Mouse (Mus musculus): ENCODE results near the gene Adcy1. TPM values are rescaled to one million over a fixed set of nuclear protein-coding genes. Genes with fewer than 3 reads are reported as not detected.

Adcy1 gene
- polyA plus RNA-seq, 1 experiment from 2014 or later, result 2.0 TPM

- Histone ChIP-seq H3K4me2 (ENCODE audit: low read depth) (no peak overlapping the region), H3K9me3 (ENCODE audit: control insufficient read depth, low read length) (no peaks in the 10 kb centered on the region), H3K36me3 (ENCODE audit: control insufficient read depth, insufficient read depth, low read length) (no peaks in the 10 kb centered on the region), H3K4me1 (ENCODE audit: control insufficient read depth, insufficient read depth, low read length) (no peaks in the 10 kb centered on the region), H3K27ac (ENCODE audit: low read depth, low read length) (no peak overlapping the region), H3K9ac (ENCODE audit: low read length) (no peak overlapping the region), H3K4me3 (ENCODE audit: low read depth, low read length) (no peak overlapping the region), H3K27me3 (ENCODE audit: control insufficient read depth, insufficient read depth, low read length) (no peaks in the 10 kb centered on the region)
- ATAC-seq (ENCODE audit: insufficient read depth, low FRiP score, low TSS enrichment), result no peak
- WGBS, result 72% methylated on average over 7 of the region's 7 CpGs
- DNase-seq (ENCODE audit: low spot score), result no peak
Observed at GRCm38 (mm10) chr11:7149471-7149870, 86.2 kb downstream of the Adcy1 start.

GRCm38 (mm10) chr11:7150511-7150910 lies 87.2 kb downstream of the Adcy1 start:
- no peak overlapping the region for H3K4me2 ChIP-seq (ENCODE audit: low read depth)
- no peak for ATAC-seq (ENCODE audit: insufficient read depth, low FRiP score, low TSS enrichment)
- H3K36me3 ChIP-seq (ENCODE audit: control insufficient read depth, insufficient read depth, low read length), result no peaks in the 10 kb centered on the region
- WGBS, result 94% methylated on average over 8 of the region's 8 CpGs
- no peak overlapping the region for H3K4me3 ChIP-seq (ENCODE audit: low read depth, low read length)
- no peaks in the 10 kb centered on the region for H3K9me3 ChIP-seq (ENCODE audit: control insufficient read depth, low read length)
- no peak overlapping the region for H3K27ac ChIP-seq (ENCODE audit: low read depth, low read length)
- no peak for DNase-seq (ENCODE audit: low spot score)
- H3K27me3 ChIP-seq (ENCODE audit: control insufficient read depth, insufficient read depth, low read length), result no peaks in the 10 kb centered on the region
- no peaks in the 10 kb centered on the region for H3K4me1 ChIP-seq (ENCODE audit: control insufficient read depth, insufficient read depth, low read length)
- H3K9ac ChIP-seq (ENCODE audit: low read length), result no peak overlapping the region

- Histone ChIP-seq H3K36me3 (ENCODE audit: control insufficient read depth, insufficient read depth, low read length) (no peaks in the 10 kb centered on the region), H3K4me3 (ENCODE audit: low read depth, low read length) (no peak overlapping the region), H3K4me2 (ENCODE audit: low read depth) (no peak overlapping the region), H3K27ac (ENCODE audit: low read depth, low read length) (no peak overlapping the region), H3K9ac (ENCODE audit: low read length) (no peak overlapping the region), H3K27me3 (ENCODE audit: control insufficient read depth, insufficient read depth, low read length) (no peaks in the 10 kb centered on the region), H3K9me3 (ENCODE audit: control insufficient read depth, low read length) (no peaks in the 10 kb centered on the region), H3K4me1 (ENCODE audit: control insufficient read depth, insufficient read depth, low read length) (no peaks in the 10 kb centered on the region)
- 90% methylated on average over 12 of the region's 12 CpGs for WGBS
- DNase-seq (ENCODE audit: low spot score) (no peak), ATAC-seq (ENCODE audit: insufficient read depth, low FRiP score, low TSS enrichment) (no peak)
Observed at GRCm38 (mm10) chr11:7152371-7152770, 89.1 kb downstream of the Adcy1 start.

- DNase-seq (ENCODE audit: low spot score) (no peak), ATAC-seq (ENCODE audit: insufficient read depth, low FRiP score, low TSS enrichment) (no peak)
- H3K4me3 ChIP-seq (ENCODE audit: low read depth, low read length), result no peak overlapping the region
- H3K27me3 ChIP-seq (ENCODE audit: control insufficient read depth, insufficient read depth, low read length), result no peaks in the 10 kb centered on the region
- WGBS, result 86% methylated on average over 8 of the region's 8 CpGs
- no peaks in the 10 kb centered on the region for H3K36me3 ChIP-seq (ENCODE audit: control insufficient read depth, insufficient read depth, low read length)
- H3K4me2 ChIP-seq (ENCODE audit: low read depth), result no peak overlapping the region
- H3K9me3 ChIP-seq (ENCODE audit: control insufficient read depth, low read length), result no peaks in the 10 kb centered on the region
- H3K4me1 ChIP-seq (ENCODE audit: control insufficient read depth, insufficient read depth, low read length), result no peaks in the 10 kb centered on the region
- no peak overlapping the region for H3K27ac ChIP-seq (ENCODE audit: low read depth, low read length)
- H3K9ac ChIP-seq (ENCODE audit: low read length), result no peak overlapping the region
Observed at GRCm38 (mm10) chr11:7153081-7153480, 89.8 kb downstream of the Adcy1 start.

- no peak overlapping the region for H3K9ac ChIP-seq (ENCODE audit: low read length)
- H3K27ac ChIP-seq (ENCODE audit: low read depth, low read length), result no peak overlapping the region
- WGBS, result 62% methylated on average over 4 of the region's 4 CpGs
- no peak overlapping the region for H3K4me2 ChIP-seq (ENCODE audit: low read depth)
- H3K27me3 ChIP-seq (ENCODE audit: control insufficient read depth, insufficient read depth, low read length), result no peaks in the 10 kb centered on the region
- no peak for ATAC-seq (ENCODE audit: insufficient read depth, low FRiP score, low TSS enrichment)
- DNase-seq (ENCODE audit: low spot score), result no peak
- no peak overlapping the region for H3K4me3 ChIP-seq (ENCODE audit: low read depth, low read length)
- H3K9me3 ChIP-seq (ENCODE audit: control insufficient read depth, low read length), result no peaks in the 10 kb centered on the region
- no peaks in the 10 kb centered on the region for H3K36me3 ChIP-seq (ENCODE audit: control insufficient read depth, insufficient read depth, low read length)
- H3K4me1 ChIP-seq (ENCODE audit: control insufficient read depth, insufficient read depth, low read length), result no peaks in the 10 kb centered on the region
Observed at GRCm38 (mm10) chr11:7156427-7156826, 93.1 kb downstream of the Adcy1 start.

- Histone ChIP-seq H3K4me1 (ENCODE audit: control insufficient read depth, insufficient read depth, low read length) (no peaks in the 10 kb centered on the region), H3K36me3 (ENCODE audit: control insufficient read depth, insufficient read depth, low read length) (no peaks in the 10 kb centered on the region), H3K9me3 (ENCODE audit: control insufficient read depth, low read length) (no peaks in the 10 kb centered on the region), H3K27me3 (ENCODE audit: control insufficient read depth, insufficient read depth, low read length) (no peaks in the 10 kb centered on the region), H3K4me3 (ENCODE audit: low read depth, low read length) (no peak overlapping the region), H3K27ac (ENCODE audit: low read depth, low read length) (no peak overlapping the region), H3K9ac (ENCODE audit: low read length) (no peak overlapping the region), H3K4me2 (ENCODE audit: low read depth) (no peak overlapping the region)
- 91% methylated on average over 6 of the region's 6 CpGs for WGBS
- DNase-seq (ENCODE audit: low spot score) (no peak), ATAC-seq (ENCODE audit: insufficient read depth, low FRiP score, low TSS enrichment) (no peak)
Observed at GRCm38 (mm10) chr11:7158196-7158595, 94.9 kb downstream of the Adcy1 start.

- H3K9me3 ChIP-seq (ENCODE audit: control insufficient read depth, low read length), result no peaks in the 10 kb centered on the region
- no peaks in the 10 kb centered on the region for H3K4me1 ChIP-seq (ENCODE audit: control insufficient read depth, insufficient read depth, low read length)
- no peaks in the 10 kb centered on the region for H3K36me3 ChIP-seq (ENCODE audit: control insufficient read depth, insufficient read depth, low read length)
- H3K27ac ChIP-seq (ENCODE audit: low read depth, low read length), result no peak overlapping the region
- H3K4me2 ChIP-seq (ENCODE audit: low read depth), result no peak overlapping the region
- no peak for ATAC-seq (ENCODE audit: insufficient read depth, low FRiP score, low TSS enrichment)
- H3K4me3 ChIP-seq (ENCODE audit: low read depth, low read length), result no peak overlapping the region
- no peaks in the 10 kb centered on the region for H3K27me3 ChIP-seq (ENCODE audit: control insufficient read depth, insufficient read depth, low read length)
- no peak overlapping the region for H3K9ac ChIP-seq (ENCODE audit: low read length)
- no peak for DNase-seq (ENCODE audit: low spot score)
- WGBS, result 79% methylated on average over 6 of the region's 6 CpGs
Observed at GRCm38 (mm10) chr11:7160146-7160545, 96.9 kb downstream of the Adcy1 start.

GRCm38 (mm10) chr11:7160637-7161101 lies 97.4 kb downstream of the Adcy1 start:
- Histone ChIP-seq H3K9ac (ENCODE audit: low read length) (no peak overlapping the region), H3K4me3 (ENCODE audit: low read depth, low read length) (no peak overlapping the region), H3K9me3 (ENCODE audit: control insufficient read depth, low read length) (no peaks in the 10 kb centered on the region), H3K4me1 (ENCODE audit: control insufficient read depth, insufficient read depth, low read length) (no peaks in the 10 kb centered on the region), H3K27me3 (ENCODE audit: control insufficient read depth, insufficient read depth, low read length) (no peaks in the 10 kb centered on the region), H3K4me2 (ENCODE audit: low read depth) (no peak overlapping the region), H3K36me3 (ENCODE audit: control insufficient read depth, insufficient read depth, low read length) (no peaks in the 10 kb centered on the region), H3K27ac (ENCODE audit: low read depth, low read length) (no peak overlapping the region)
- no peak for DNase-seq (ENCODE audit: low spot score)
- no peak for ATAC-seq (ENCODE audit: insufficient read depth, low FRiP score, low TSS enrichment)
- WGBS, result 59% methylated on average over 4 of the region's 4 CpGs

- no peaks in the 10 kb centered on the region for H3K36me3 ChIP-seq (ENCODE audit: control insufficient read depth, insufficient read depth, low read length)
- H3K4me1 ChIP-seq (ENCODE audit: control insufficient read depth, insufficient read depth, low read length), result no peaks in the 10 kb centered on the region
- no peaks in the 10 kb centered on the region for H3K27me3 ChIP-seq (ENCODE audit: control insufficient read depth, insufficient read depth, low read length)
- no peak overlapping the region for H3K27ac ChIP-seq (ENCODE audit: low read depth, low read length)
- H3K4me3 ChIP-seq (ENCODE audit: low read depth, low read length), result no peak overlapping the region
- DNase-seq (ENCODE audit: low spot score) (peak; percentile 31), ATAC-seq (ENCODE audit: insufficient read depth, low FRiP score, low TSS enrichment) (0 out of 2 replicates have a peak, but pooled peaks have one; percentile 18)
- no peaks in the 10 kb centered on the region for H3K9me3 ChIP-seq (ENCODE audit: control insufficient read depth, low read length)
- no peak overlapping the region for H3K9ac ChIP-seq (ENCODE audit: low read length)
- 80% methylated on average over 8 of the region's 8 CpGs for WGBS
- H3K4me2 ChIP-seq (ENCODE audit: low read depth), result no peak overlapping the region
Observed at GRCm38 (mm10) chr11:7161502-7162174, 98.3 kb downstream of the Adcy1 start.

Data from neural tube, embryonic 11.5 days (tissue).